Mouse (Mus musculus): ENCODE measurements around the gene Vwa7. TPM values are rescaled to one million over a fixed set of nuclear protein-coding genes. Genes with fewer than 3 reads are reported as not detected.
A peak's percentile ranks its signal among the peaks of the same experiment; 100 is the strongest.

Gene Vwa7
- polyA plus RNA-seq, 1 experiment from 2014 or later, result 0.28 TPM

DNA sequence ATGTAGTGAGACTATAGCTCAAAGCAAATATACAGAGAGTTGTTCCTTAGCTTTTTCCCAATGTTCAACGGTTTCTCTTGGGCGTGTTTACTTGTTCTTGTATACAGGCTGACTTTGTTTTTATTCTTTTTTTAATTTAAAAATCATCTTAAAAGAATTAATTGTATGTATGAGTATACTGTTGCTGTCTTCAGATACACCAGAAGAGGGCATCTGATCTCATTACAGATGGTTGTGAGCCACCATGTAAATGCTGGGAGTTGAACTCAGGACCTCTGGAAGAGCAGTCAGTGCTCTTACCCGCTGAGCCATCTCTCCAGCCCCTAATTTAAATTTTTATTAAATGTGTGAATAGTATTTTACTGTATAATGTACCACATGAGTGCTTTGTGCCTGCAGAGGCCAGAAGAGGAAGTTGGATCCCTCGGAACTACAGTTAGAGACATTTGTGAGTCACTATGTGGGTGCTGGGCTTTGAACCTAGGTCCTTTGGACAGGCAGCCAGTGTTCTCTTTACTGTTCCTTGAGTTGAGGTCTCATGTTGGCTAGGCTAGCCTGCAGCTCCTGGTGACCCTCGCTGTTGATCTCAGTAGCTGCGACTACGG, 8.9 kb upstream of the Vwa7 start:
- Histone ChIP-seq H3K27me3 (ENCODE audit: control insufficient read depth, insufficient read depth, low read length) (no peaks in the 10 kb centered on the region), H3K4me3 (ENCODE audit: low read depth, low read length) (no peak overlapping the region), H3K9me3 (ENCODE audit: control insufficient read depth, low read length) (no peaks in the 10 kb centered on the region), H3K4me2 (replicated peaks; ENCODE audit: low read depth) (no peak overlapping the region), H3K9ac (ENCODE audit: low read length) (no peak overlapping the region), H3K36me3 (ENCODE audit: control insufficient read depth, insufficient read depth, low read length) (peaks cover 34% of the 10 kb centered on the region), H3K27ac (replicated peaks) (no peak overlapping the region), H3K4me1 (replicated peaks; ENCODE audit: control insufficient read depth, insufficient read depth) (peaks cover 4% of the 10 kb centered on the region)
- no peak for ATAC-seq (ENCODE audit: low FRiP score, low TSS enrichment)
- DNase-seq (ENCODE audit: low spot score), result no peak
- TF ChIP-seq EP300 (optimal IDR thresholded peaks at IDR 0.05) (no peak), CTCF (IDR thresholded peaks at IDR 0.05; ENCODE audit: low read depth) (peak; percentile 49)
- 95% methylated on average over 7 of the region's 7 CpGs for WGBS

DNA sequence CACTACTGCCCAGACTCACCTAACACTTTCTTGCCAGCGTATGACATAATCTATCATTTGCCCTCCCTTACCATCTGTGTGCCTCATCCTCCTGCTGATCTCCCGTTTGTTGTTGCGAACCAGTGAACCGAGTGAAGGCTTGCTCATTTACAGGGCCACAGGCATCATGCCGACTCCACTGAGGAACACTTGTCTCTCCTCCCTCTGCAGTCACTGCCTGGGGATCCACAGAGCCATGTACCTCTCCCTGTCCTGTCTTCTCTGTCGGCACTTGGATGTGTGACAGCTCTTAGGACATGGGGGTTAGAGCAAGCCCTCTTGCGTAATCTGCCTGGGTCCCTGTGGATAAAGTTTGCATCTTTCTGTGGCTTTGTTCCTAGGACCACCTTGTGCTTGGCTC, 6.8 kb upstream of the Vwa7 start:
- Histone ChIP-seq H3K27me3 (ENCODE audit: control insufficient read depth, insufficient read depth, low read length) (no peaks in the 10 kb centered on the region), H3K4me2 (replicated peaks; ENCODE audit: low read depth) (no peak overlapping the region), H3K27ac (replicated peaks) (no peak overlapping the region), H3K9me3 (ENCODE audit: control insufficient read depth, low read length) (no peaks in the 10 kb centered on the region), H3K9ac (ENCODE audit: low read length) (no peak overlapping the region), H3K4me3 (ENCODE audit: low read depth, low read length) (no peak overlapping the region), H3K4me1 (replicated peaks; ENCODE audit: control insufficient read depth, insufficient read depth) (no peaks in the 10 kb centered on the region), H3K36me3 (ENCODE audit: control insufficient read depth, insufficient read depth, low read length) (peaks cover 49% of the 10 kb centered on the region)
- ATAC-seq (ENCODE audit: low FRiP score, low TSS enrichment) (no peak), DNase-seq (ENCODE audit: low spot score) (no peak)
- 88% methylated on average over 7 of the region's 7 CpGs for WGBS
- TF ChIP-seq EP300 (optimal IDR thresholded peaks at IDR 0.05) (no peak), CTCF (IDR thresholded peaks at IDR 0.05; ENCODE audit: low read depth) (no peak)

DNA sequence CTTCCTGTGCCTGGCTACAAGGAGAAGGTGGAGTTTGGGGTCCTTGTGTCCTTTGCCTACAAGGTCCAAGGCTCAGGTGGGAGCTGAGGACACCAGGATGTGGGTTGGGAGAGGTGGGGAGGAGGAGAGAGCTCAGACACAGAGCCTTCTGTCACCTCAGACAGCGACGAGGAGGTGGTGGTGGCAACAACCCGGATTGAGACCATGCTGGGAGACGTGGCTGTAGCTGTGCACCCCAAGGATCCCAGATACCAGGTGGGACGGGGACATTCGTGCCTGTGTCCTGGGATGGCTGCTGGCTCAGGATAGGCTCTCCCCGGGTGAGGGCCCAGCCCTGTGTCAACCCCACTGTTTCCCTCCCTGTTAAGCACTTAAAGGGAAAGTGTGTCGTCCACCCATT, 4.9 kb upstream of the Vwa7 start:
- ATAC-seq (ENCODE audit: low FRiP score, low TSS enrichment) (no peak), DNase-seq (ENCODE audit: low spot score) (no peak)
- H3K4me1 ChIP-seq (replicated peaks; ENCODE audit: control insufficient read depth, insufficient read depth), result no peaks in the 10 kb centered on the region
- H3K27me3 ChIP-seq (ENCODE audit: control insufficient read depth, insufficient read depth, low read length), result no peaks in the 10 kb centered on the region
- no peak overlapping the region for H3K27ac ChIP-seq (replicated peaks)
- H3K4me3 ChIP-seq (ENCODE audit: low read depth, low read length), result no peak overlapping the region
- peaks cover 48% of the 10 kb centered on the region for H3K36me3 ChIP-seq (ENCODE audit: control insufficient read depth, insufficient read depth, low read length)
- H3K4me2 ChIP-seq (replicated peaks; ENCODE audit: low read depth), result no peak overlapping the region
- H3K9me3 ChIP-seq (ENCODE audit: control insufficient read depth, low read length), result no peaks in the 10 kb centered on the region
- TF ChIP-seq CTCF (IDR thresholded peaks at IDR 0.05; ENCODE audit: low read depth) (no peak), EP300 (optimal IDR thresholded peaks at IDR 0.05) (no peak)
- no peak overlapping the region for H3K9ac ChIP-seq (ENCODE audit: low read length)
- 94% methylated on average over 8 of the region's 8 CpGs for WGBS

DNA sequence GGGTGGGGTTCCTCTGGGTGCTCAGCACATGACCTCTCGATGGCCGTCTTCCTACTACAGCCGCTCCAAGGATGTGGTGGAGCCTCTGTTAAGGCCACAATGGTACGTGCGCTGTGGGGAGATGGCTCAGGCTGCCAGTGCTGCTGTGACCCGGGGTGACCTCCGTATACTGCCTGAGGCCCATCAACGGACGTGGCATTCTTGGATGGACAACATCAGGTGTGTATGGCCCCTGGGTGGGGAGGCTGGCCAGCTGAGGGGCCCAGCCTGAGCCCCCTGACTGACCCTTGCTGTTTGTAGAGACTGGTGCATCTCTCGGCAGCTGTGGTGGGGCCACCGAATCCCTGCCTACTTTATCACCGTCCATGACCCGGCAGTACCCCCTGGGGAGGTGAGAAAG, 3.9 kb upstream of the Vwa7 start:
- no peak for ATAC-seq (ENCODE audit: low FRiP score, low TSS enrichment)
- Histone ChIP-seq H3K9me3 (ENCODE audit: control insufficient read depth, low read length) (no peaks in the 10 kb centered on the region), H3K9ac (ENCODE audit: low read length) (no peak overlapping the region), H3K4me3 (ENCODE audit: low read depth, low read length) (no peak overlapping the region), H3K36me3 (ENCODE audit: control insufficient read depth, insufficient read depth, low read length) (peaks cover 48% of the 10 kb centered on the region), H3K4me1 (replicated peaks; ENCODE audit: control insufficient read depth, insufficient read depth) (no peaks in the 10 kb centered on the region), H3K4me2 (replicated peaks; ENCODE audit: low read depth) (no peak overlapping the region), H3K27ac (replicated peaks) (no peak overlapping the region), H3K27me3 (ENCODE audit: control insufficient read depth, insufficient read depth, low read length) (no peaks in the 10 kb centered on the region)
- WGBS, result 78% methylated on average over 13 of the region's 13 CpGs
- no peak for DNase-seq (ENCODE audit: low spot score)
- TF ChIP-seq CTCF (IDR thresholded peaks at IDR 0.05; ENCODE audit: low read depth), result no peak
- no peak for TF ChIP-seq EP300 (optimal IDR thresholded peaks at IDR 0.05)

DNA sequence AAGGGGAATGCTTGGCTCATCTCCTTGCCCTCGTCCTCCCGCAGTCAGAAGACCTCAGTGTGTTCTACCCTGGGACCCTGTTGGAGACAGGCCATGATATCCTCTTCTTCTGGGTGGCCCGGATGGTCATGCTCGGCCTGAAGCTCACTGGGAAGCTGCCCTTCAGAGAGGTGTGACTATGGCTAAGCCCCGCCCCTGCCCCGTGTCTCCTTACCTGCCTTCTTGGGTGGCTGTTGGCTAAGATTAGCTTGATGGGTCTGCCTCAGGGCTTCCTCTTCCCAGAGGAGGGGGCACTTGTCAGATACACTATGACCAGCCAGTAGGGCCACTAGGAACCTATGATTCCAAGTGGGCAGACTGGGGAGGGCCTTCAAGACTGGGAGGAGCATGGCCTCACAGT, 3.2 kb upstream of the Vwa7 start:
- Histone ChIP-seq H3K36me3 (ENCODE audit: control insufficient read depth, insufficient read depth, low read length) (peaks cover 46% of the 10 kb centered on the region), H3K4me2 (replicated peaks; ENCODE audit: low read depth) (no peak overlapping the region), H3K4me3 (ENCODE audit: low read depth, low read length) (no peak overlapping the region), H3K9me3 (ENCODE audit: control insufficient read depth, low read length) (no peaks in the 10 kb centered on the region), H3K27me3 (ENCODE audit: control insufficient read depth, insufficient read depth, low read length) (no peaks in the 10 kb centered on the region), H3K9ac (ENCODE audit: low read length) (no peak overlapping the region), H3K27ac (replicated peaks) (no peak overlapping the region), H3K4me1 (replicated peaks; ENCODE audit: control insufficient read depth, insufficient read depth) (no peaks in the 10 kb centered on the region)
- TF ChIP-seq CTCF (IDR thresholded peaks at IDR 0.05; ENCODE audit: low read depth) (no peak), EP300 (optimal IDR thresholded peaks at IDR 0.05) (no peak)
- DNase-seq (ENCODE audit: low spot score), result no peak
- no peak for ATAC-seq (ENCODE audit: low FRiP score, low TSS enrichment)
- 74% methylated on average over 6 of the region's 6 CpGs for WGBS

DNA sequence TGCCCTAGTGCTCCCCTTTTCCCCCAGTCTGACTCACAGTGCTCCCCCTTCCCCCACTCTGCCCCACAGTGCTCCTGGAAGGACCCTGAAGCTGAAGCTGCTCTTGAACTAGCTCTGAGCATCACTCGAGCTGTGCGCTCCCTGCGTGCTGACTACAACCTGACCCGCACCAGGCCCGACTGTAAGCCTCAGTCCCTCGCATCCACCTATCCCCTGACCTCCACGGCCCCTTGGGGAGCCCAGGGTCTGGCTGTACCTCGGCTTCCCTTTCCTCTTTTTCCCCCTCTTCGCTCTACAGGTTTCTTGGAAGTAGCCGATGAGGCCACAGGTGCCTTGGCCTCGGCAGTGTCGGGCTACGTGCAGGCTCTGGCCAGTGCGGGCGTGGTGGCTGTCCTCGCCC, 1.1 kb upstream of the Vwa7 start:
- DNase-seq (ENCODE audit: low spot score) (no peak), ATAC-seq (ENCODE audit: low FRiP score, low TSS enrichment) (no peak)
- Histone ChIP-seq H3K9me3 (ENCODE audit: control insufficient read depth, low read length) (no peaks in the 10 kb centered on the region), H3K9ac (ENCODE audit: low read length) (no peak overlapping the region), H3K4me3 (ENCODE audit: low read depth, low read length) (no peak overlapping the region), H3K4me2 (replicated peaks; ENCODE audit: low read depth) (no peak overlapping the region), H3K27ac (replicated peaks) (no peak overlapping the region), H3K36me3 (ENCODE audit: control insufficient read depth, insufficient read depth, low read length) (peaks cover 44% of the 10 kb centered on the region), H3K4me1 (replicated peaks; ENCODE audit: control insufficient read depth, insufficient read depth) (no peaks in the 10 kb centered on the region), H3K27me3 (ENCODE audit: control insufficient read depth, insufficient read depth, low read length) (no peaks in the 10 kb centered on the region)
- no peak for TF ChIP-seq EP300 (optimal IDR thresholded peaks at IDR 0.05)
- TF ChIP-seq CTCF (IDR thresholded peaks at IDR 0.05; ENCODE audit: low read depth), result no peak
- WGBS, result 87% methylated on average over 16 of the region's 16 CpGs
